Mouse (Mus musculus) C2C12 (cell line): ENCODE results near the gene Cd9.

Experiments
- CTCF ChIP-seq: IDR thresholded peaks from one replicate; pipeline ENCODE4 v1.5.1; 2011; ENCODE audit not compliant: control insufficient read depth, insufficient read depth, insufficient read length
- MYOG ChIP-seq: IDR thresholded peaks from one replicate; pipeline ENCODE4 v1.6.1; 2011; ENCODE audit not compliant: control insufficient read depth, insufficient read length; ENCODE audit errors: extremely low read depth
- USF1 ChIP-seq: IDR thresholded peaks from one replicate; pipeline ENCODE4 v1.6.1; 2011; ENCODE audit warnings: low read depth, mild to moderate bottlenecking, control low read depth, moderate library complexity

DNA sequence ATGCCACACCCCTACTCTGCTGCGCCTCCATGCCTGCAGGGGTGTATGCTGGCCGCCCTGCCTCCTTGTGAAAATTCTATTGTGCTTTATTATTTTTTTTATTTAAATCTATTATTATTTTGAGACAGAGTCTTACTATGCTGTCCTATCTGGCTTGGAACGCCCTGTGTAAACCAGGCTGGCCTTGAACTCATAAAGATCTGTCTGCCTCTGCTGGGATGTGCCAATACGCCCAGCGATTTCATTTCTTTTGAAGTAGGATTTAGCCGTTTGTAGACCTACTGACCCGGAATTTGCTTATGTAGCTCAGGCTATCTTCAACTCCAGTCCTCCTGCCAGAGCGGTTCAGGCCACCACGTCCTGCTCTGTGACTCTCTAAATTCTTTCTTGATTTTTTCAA, 770 bp upstream of the Cd9 start:
- no peak for TF ChIP-seq CTCF
- TF ChIP-seq USF1, result no peak
- TF ChIP-seq MYOG, result no peak
